Comparison of ENCODE assay signal across 7 mouse cellular contexts in genomic region chrX:135110866-135111265, GRCm38 (mm10).
DNase-seq lines count a peak whose midpoint lies in the region; ATAC-seq lines count a peak whose summit lies in the region.
"Not testable (repeated sequence)": the region's sequence is repeated elsewhere in the genome, so short reads cannot be mapped to it uniquely, and the experiment has no call there.

No protein-coding gene starts in this region.

- WGBS in intestine, embryonic 14.5 days, result 28% methylated on average over 4 of the region's 4 CpGs
- WGBS in limb, embryonic 11.5 days, result 27% methylated on average over 4 of the region's 4 CpGs
- 20% methylated on average over 4 of the region's 4 CpGs for WGBS in midbrain, embryonic 14.5 days

- not testable (repeated sequence) for H3K4me2 ChIP-seq in intestine, embryonic 14.5 days (ENCODE audit: low read length); limb, embryonic 11.5 days (ENCODE audit: low read depth, severe bottlenecking); midbrain, embryonic 14.5 days (ENCODE audit: low read length)

- not testable (repeated sequence) for ATAC-seq in intestine, embryonic 14.5 days (replicated peaks; ENCODE audit: low FRiP score, low TSS enrichment, low read depth); limb, embryonic 11.5 days (ENCODE audit: insufficient number of reproducible peaks, low FRiP score, low TSS enrichment, low read depth); midbrain, embryonic 14.5 days (ENCODE audit: low FRiP score, low TSS enrichment)

- H3K4me1 ChIP-seq in intestine, embryonic 14.5 days (replicated peaks; ENCODE audit: control insufficient read depth, insufficient read depth, low read length); limb, embryonic 11.5 days (ENCODE audit: control insufficient read depth, insufficient read depth, low read length); midbrain, embryonic 14.5 days (ENCODE audit: control insufficient read depth, insufficient read depth, low read length): not testable (repeated sequence)

- not testable (repeated sequence) for H3K36me3 ChIP-seq in intestine, embryonic 14.5 days (ENCODE audit: control insufficient read depth, insufficient read depth, low read length); limb, embryonic 11.5 days (ENCODE audit: control insufficient read depth, insufficient read depth, low read length); midbrain, embryonic 14.5 days (ENCODE audit: control insufficient read depth, insufficient read depth, low read length); splenic B cell, adult 2 months (ENCODE audit: control insufficient read depth, insufficient read depth, low read length, poor library complexity, severe bottlenecking)

- not testable (repeated sequence) for H3K27ac ChIP-seq in intestine, embryonic 14.5 days (ENCODE audit: low read depth); limb, embryonic 11.5 days (replicated peaks; ENCODE audit: low read depth, low read length); midbrain, embryonic 14.5 days (replicated peaks; ENCODE audit: low read depth, low read length)

- peak; percentile 20 for DNase-seq in T-cell, adult 2 months (ENCODE audit: low spot score)
- peak; percentile 13 to 55 for DNase-seq in cerebellum, postnatal 25 days
- peak; percentile 33 for DNase-seq in forelimb bud, embryonic 11.5 days (ENCODE audit: low read depth, low spot score)
- peak; percentile 58 for DNase-seq in intestine, embryonic 14.5 days (ENCODE audit: low spot score)
- peak; percentile 62 for DNase-seq in limb, embryonic 11.5 days (ENCODE audit: low spot score)
- peak; percentile 76 for DNase-seq in midbrain, embryonic 14.5 days
- peak; percentile 33 for DNase-seq in splenic B cell, adult 2 months (ENCODE audit: low read depth, low spot score)

- not testable (repeated sequence) for H3K9ac ChIP-seq in intestine, embryonic 14.5 days (ENCODE audit: low read length); limb, embryonic 11.5 days (ENCODE audit: low read length); midbrain, embryonic 14.5 days (replicated peaks; ENCODE audit: low read length)

- not testable (repeated sequence) for H3K9me3 ChIP-seq in intestine, embryonic 14.5 days (ENCODE audit: control insufficient read depth, low read length); limb, embryonic 11.5 days (ENCODE audit: control insufficient read depth, low read length); midbrain, embryonic 14.5 days (ENCODE audit: control insufficient read depth, low read length)

- H3K27me3 ChIP-seq in intestine, embryonic 14.5 days (replicated peaks; ENCODE audit: control insufficient read depth, insufficient read depth, low read length); limb, embryonic 11.5 days (ENCODE audit: control insufficient read depth, insufficient read depth, low read length); midbrain, embryonic 14.5 days (ENCODE audit: control insufficient read depth, insufficient read depth, low read length); splenic B cell, adult 2 months (ENCODE audit: control insufficient read depth, insufficient read depth, low read length, poor library complexity, severe bottlenecking): not testable (repeated sequence)

- H3K4me3 ChIP-seq in intestine, embryonic 14.5 days (ENCODE audit: low read depth, low read length); limb, embryonic 11.5 days (ENCODE audit: low read depth, low read length); midbrain, embryonic 14.5 days (replicated peaks; ENCODE audit: low read depth, low read length): not testable (repeated sequence)

Comparison
In these comparisons a context has a peak if more than half of its experiments do, and no peak if none do; other contexts are left out.
1. DNase-seq: peak in every context shown above with its lines; median percentile 76 in midbrain, embryonic 14.5 days; 62 in limb, embryonic 11.5 days; 58 in intestine, embryonic 14.5 days; 34 in cerebellum, postnatal 25 days; 33 in forelimb bud, embryonic 11.5 days; 33 in splenic B cell, adult 2 months; 20 in T-cell, adult 2 months.